In genomic region chrX:92661168-92661567, GRCm38 (mm10) we compare ENCODE assay signal across 13 mouse cellular contexts.
DNase-seq lines count a peak whose midpoint lies in the region; ATAC-seq and TF ChIP-seq lines count a peak whose summit lies in the region.
"Had no signal": no experiment of that assay in that cellular context is flagged by ENCODE, and none has a peak within 500 bp of the region (broad histone marks: within the 10 kb centered on the region; RNA-seq: fewer than 3 reads in every experiment).

No protein-coding gene starts in this region.

- H3K27ac ChIP-seq in kidney, adult 2 months (ENCODE audit: insufficient read depth, low read depth, low read length): no peak overlapping the region
- no peak overlapping the region for H3K27ac ChIP-seq in midbrain, embryonic 14.5 days (replicated peaks; ENCODE audit: low read depth, low read length)
- no peak overlapping the region for H3K27ac ChIP-seq in midbrain, embryonic 11.5 days (ENCODE audit: low read depth, low read length)
- H3K27ac ChIP-seq: liver, embryonic 13.5 days; midbrain, embryonic 12.5 days; neural tube, embryonic 15.5 days had no signal

- no peak for TF ChIP-seq CTCF in kidney, adult 2 months (conservative IDR thresholded peaks at IDR 0.05; ENCODE audit: insufficient read depth, insufficient read length, low read depth, low read length)

- no peaks in the 10 kb centered on the region for H3K36me3 ChIP-seq in kidney, adult 2 months (ENCODE audit: control insufficient read depth, insufficient read depth, low read length)
- no peaks in the 10 kb centered on the region for H3K36me3 ChIP-seq in midbrain, embryonic 14.5 days (ENCODE audit: control insufficient read depth, insufficient read depth, low read length)
- no peaks in the 10 kb centered on the region for H3K36me3 ChIP-seq in midbrain, embryonic 11.5 days (ENCODE audit: control insufficient read depth, insufficient read depth, low read length)
- H3K36me3 ChIP-seq: liver, embryonic 13.5 days; midbrain, embryonic 12.5 days; neural tube, embryonic 15.5 days had no signal

- H3K27me3 ChIP-seq in kidney, adult 2 months (replicated peaks; ENCODE audit: control insufficient read depth, insufficient read depth, low read length): no peaks in the 10 kb centered on the region
- no peaks in the 10 kb centered on the region for H3K27me3 ChIP-seq in midbrain, embryonic 14.5 days (ENCODE audit: control insufficient read depth, insufficient read depth, low read length)
- H3K27me3 ChIP-seq in midbrain, embryonic 11.5 days (ENCODE audit: control insufficient read depth, insufficient read depth, low read length): no peaks in the 10 kb centered on the region
- H3K27me3 ChIP-seq: liver, embryonic 13.5 days; midbrain, embryonic 12.5 days; neural tube, embryonic 15.5 days had no signal

- H3K9ac ChIP-seq in midbrain, embryonic 14.5 days (replicated peaks; ENCODE audit: low read length): no peak overlapping the region
- H3K9ac ChIP-seq in midbrain, embryonic 11.5 days (ENCODE audit: low read length): no peak overlapping the region
- H3K9ac ChIP-seq: liver, embryonic 13.5 days; midbrain, embryonic 12.5 days; neural tube, embryonic 15.5 days had no signal

- peak; percentile 4 to 58 for DNase-seq in adrenal gland, adult (ENCODE audit: inconsistent age in 2 of 2, low spot score in 1 of 2)
- DNase-seq in adrenal gland, adult 8-10 months: no peak
- peak; percentile 0 for DNase-seq in kidney, adult 9 months
- DNase-seq in kidney, adult 2 months: no peak
- DNase-seq in midbrain, embryonic 14.5 days: peak; percentile 18
- no peak for DNase-seq in midbrain, embryonic 11.5 days (ENCODE audit: low spot score, missing footprints)
- DNase-seq in embryo, embryonic 9.5 days (ENCODE audit: extremely low spot score): peak; percentile 1
- no peak for DNase-seq in yolk sac, embryonic 10.5 days (ENCODE audit: low spot score)
- DNase-seq: liver, embryonic 13.5 days; thymus, postnatal 25 days had no signal

- no peak for TF ChIP-seq POLR2A in kidney, adult 2 months (IDR thresholded peaks at IDR 0.05; ENCODE audit: low read depth, low read length)

- WGBS in kidney, adult 2 months: 46% methylated on average over 2 of the region's 2 CpGs
- WGBS in midbrain, embryonic 14.5 days: 61% methylated on average over 2 of the region's 2 CpGs
- 59% methylated on average over 2 of the region's 2 CpGs for WGBS in midbrain, embryonic 11.5 days

- no peaks in the 10 kb centered on the region for H3K9me3 ChIP-seq in midbrain, embryonic 14.5 days (ENCODE audit: control insufficient read depth, low read length)
- no peaks in the 10 kb centered on the region for H3K9me3 ChIP-seq in midbrain, embryonic 11.5 days (ENCODE audit: control insufficient read depth, low read length)
- H3K9me3 ChIP-seq: liver, embryonic 13.5 days; midbrain, embryonic 12.5 days; neural tube, embryonic 15.5 days had no signal

- H3K4me1 ChIP-seq in kidney, adult 2 months (ENCODE audit: control insufficient read depth, insufficient read depth, low read length): no peaks in the 10 kb centered on the region
- H3K4me1 ChIP-seq in midbrain, embryonic 14.5 days (ENCODE audit: control insufficient read depth, insufficient read depth, low read length): no peaks in the 10 kb centered on the region
- no peaks in the 10 kb centered on the region for H3K4me1 ChIP-seq in midbrain, embryonic 11.5 days (ENCODE audit: control insufficient read depth, insufficient read depth, low read length)
- H3K4me1 ChIP-seq: liver, embryonic 13.5 days; midbrain, embryonic 12.5 days; neural tube, embryonic 15.5 days had no signal

- ATAC-seq in midbrain, embryonic 14.5 days (ENCODE audit: low FRiP score, low TSS enrichment): no peak
- no peak for ATAC-seq in midbrain, embryonic 11.5 days (ENCODE audit: low FRiP score)

- H3K4me3 ChIP-seq in kidney, adult 2 months (ENCODE audit: insufficient read depth, low read depth, low read length): no peak overlapping the region
- no peak overlapping the region for H3K4me3 ChIP-seq in midbrain, embryonic 14.5 days (replicated peaks; ENCODE audit: low read depth, low read length)
- H3K4me3 ChIP-seq in midbrain, embryonic 11.5 days (ENCODE audit: low read depth, low read length): no peak overlapping the region
- H3K4me3 ChIP-seq: liver, embryonic 13.5 days; midbrain, embryonic 12.5 days; neural tube, embryonic 15.5 days had no signal

- H3K4me2 ChIP-seq in midbrain, embryonic 14.5 days (ENCODE audit: low read length): no peak overlapping the region
- no peak overlapping the region for H3K4me2 ChIP-seq in midbrain, embryonic 11.5 days
- H3K4me2 ChIP-seq: heart, embryonic 11.5 days; liver, embryonic 13.5 days; midbrain, embryonic 12.5 days; neural tube, embryonic 15.5 days had no signal

Comparison
In these comparisons a context has a peak if more than half of its experiments do, and no peak if none do; other contexts are left out.
1. DNase-seq: peak in adrenal gland, adult (2 of 2), kidney, adult 9 months (single experiment), midbrain, embryonic 14.5 days (single experiment) and embryo, embryonic 9.5 days (single experiment); none in adrenal gland, adult 8-10 months (single experiment), kidney, adult 2 months (single experiment), midbrain, embryonic 11.5 days (single experiment) and yolk sac, embryonic 10.5 days (single experiment).